Mouse (Mus musculus): ENCODE measurements around the gene Rgsl1. TPM values are rescaled to one million over a fixed set of nuclear protein-coding genes. Genes with fewer than 3 reads are reported as not detected.

Rgsl1 gene
- polyA plus RNA-seq, 1 experiment from 2014 or later = 0.30 TPM

DNA sequence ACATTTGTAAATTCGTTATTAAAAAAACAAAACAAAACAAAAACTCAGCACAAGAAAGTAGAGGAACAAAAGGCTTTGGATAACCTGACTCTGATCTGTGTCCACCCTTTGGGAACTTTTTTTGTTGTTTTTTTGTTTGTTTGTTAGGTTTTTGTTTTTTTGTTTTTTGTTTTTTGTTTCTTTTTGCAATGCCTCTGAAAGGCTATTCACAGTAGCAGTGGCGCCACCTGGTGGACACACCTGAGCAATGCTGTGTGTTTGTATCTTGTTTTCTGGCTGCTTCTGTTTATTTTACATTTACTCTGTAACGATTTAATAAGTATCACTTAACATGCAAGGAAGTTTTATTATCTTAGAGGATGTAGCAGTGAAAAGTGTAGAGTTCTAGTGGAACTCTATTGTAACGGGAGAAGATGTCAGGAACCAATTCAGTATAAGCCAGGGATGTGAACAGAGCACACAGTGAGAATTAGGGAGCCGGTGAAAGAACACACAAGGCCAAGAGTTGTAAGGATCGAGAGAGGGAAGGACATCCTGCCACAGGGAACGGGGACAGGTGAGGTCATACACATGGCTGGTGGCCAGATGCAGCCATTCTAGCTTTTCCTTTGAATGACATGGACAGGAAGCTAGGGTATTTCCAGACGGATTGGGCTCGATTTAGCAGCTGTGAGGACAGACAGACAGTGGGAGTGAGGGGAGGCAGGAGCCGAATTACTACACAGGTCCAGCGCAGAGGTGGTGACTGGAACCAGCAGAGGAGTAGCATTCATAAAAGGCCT lies 101.4 kb downstream of the Rgsl1 start:
- Histone ChIP-seq H3K4me1 (ENCODE audit: control insufficient read depth, insufficient read depth, low read length) (no peaks in the 10 kb centered on the region), H3K4me2 (replicated peaks; ENCODE audit: low read depth, low read length) (0 out of 2 replicates have a peak overlapping the region, but pooled peaks have one; percentile 1), H3K27me3 (ENCODE audit: control insufficient read depth, insufficient read depth, low read length) (peaks cover 10% of the 10 kb centered on the region; the same call in 1 of the 2 replicates), H3K36me3 (ENCODE audit: control insufficient read depth, insufficient read depth, low read length) (no peaks in the 10 kb centered on the region), H3K4me3 (ENCODE audit: low read depth, low read length) (no peak overlapping the region), H3K9ac (replicated peaks; ENCODE audit: low read depth, low read length) (no peak overlapping the region), H3K27ac (ENCODE audit: low read length) (no peak overlapping the region), H3K9me3 (ENCODE audit: control insufficient read depth, low read depth, low read length) (no peaks in the 10 kb centered on the region)
- no peak for ATAC-seq (ENCODE audit: insufficient number of reproducible peaks, insufficient read depth, low FRiP score, low read depth)
- WGBS = 59% methylated on average over 11 of the region's 11 CpGs

DNA sequence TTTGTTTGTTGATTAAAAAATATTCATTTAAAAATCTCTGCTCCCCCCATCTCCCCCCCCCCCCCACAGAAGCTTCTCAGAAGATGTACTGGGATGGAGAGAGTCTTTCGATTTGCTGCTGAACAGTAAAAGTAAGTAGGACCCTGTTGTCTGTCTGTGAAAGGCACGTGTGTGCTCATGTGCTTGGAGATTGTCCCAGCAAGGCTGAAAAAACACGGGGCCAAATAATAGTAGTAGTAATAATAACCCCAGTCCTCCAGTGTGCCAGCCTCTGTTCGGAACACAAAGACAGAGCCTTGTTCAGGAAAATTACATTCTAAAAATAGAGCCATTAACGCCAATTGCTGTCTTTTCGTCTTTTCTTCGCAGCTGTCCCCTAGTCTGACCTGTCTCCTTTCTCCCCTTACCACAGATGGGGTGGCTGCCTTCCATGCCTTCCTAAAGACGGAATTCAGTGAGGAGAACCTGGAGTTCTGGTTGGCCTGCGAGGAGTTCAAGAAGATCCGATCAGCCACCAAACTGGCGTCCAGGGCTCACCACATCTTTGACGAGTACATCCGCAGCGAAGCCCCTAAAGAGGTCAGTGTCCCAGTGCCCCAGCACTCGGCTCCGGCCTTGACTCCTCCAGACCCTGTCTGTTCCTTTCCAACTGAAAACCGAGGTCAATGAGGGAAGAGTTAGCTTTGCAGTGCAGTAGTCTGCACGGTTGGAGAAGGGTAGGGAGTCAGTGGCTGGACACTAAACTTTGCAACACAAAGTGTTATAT lies 102.2 kb downstream of the Rgsl1 start:
- ATAC-seq (ENCODE audit: insufficient number of reproducible peaks, insufficient read depth, low FRiP score, low read depth) = no peak
- H3K9me3 ChIP-seq (ENCODE audit: control insufficient read depth, low read depth, low read length) = no peaks in the 10 kb centered on the region
- no peaks in the 10 kb centered on the region for H3K36me3 ChIP-seq (ENCODE audit: control insufficient read depth, insufficient read depth, low read length)
- peak overlapping the region; percentile 70; the same call in 1 of the 2 replicates for H3K4me2 ChIP-seq (replicated peaks; ENCODE audit: low read depth, low read length)
- peaks cover 13% of the 10 kb centered on the region; the same call in 1 of the 2 replicates for H3K27me3 ChIP-seq (ENCODE audit: control insufficient read depth, insufficient read depth, low read length)
- H3K9ac ChIP-seq (replicated peaks; ENCODE audit: low read depth, low read length) = no peak overlapping the region
- no peaks in the 10 kb centered on the region for H3K4me1 ChIP-seq (ENCODE audit: control insufficient read depth, insufficient read depth, low read length)
- WGBS = 72% methylated on average over 18 of the region's 18 CpGs
- H3K27ac ChIP-seq (ENCODE audit: low read length) = no peak overlapping the region
- H3K4me3 ChIP-seq (ENCODE audit: low read depth, low read length) = no peak overlapping the region

DNA sequence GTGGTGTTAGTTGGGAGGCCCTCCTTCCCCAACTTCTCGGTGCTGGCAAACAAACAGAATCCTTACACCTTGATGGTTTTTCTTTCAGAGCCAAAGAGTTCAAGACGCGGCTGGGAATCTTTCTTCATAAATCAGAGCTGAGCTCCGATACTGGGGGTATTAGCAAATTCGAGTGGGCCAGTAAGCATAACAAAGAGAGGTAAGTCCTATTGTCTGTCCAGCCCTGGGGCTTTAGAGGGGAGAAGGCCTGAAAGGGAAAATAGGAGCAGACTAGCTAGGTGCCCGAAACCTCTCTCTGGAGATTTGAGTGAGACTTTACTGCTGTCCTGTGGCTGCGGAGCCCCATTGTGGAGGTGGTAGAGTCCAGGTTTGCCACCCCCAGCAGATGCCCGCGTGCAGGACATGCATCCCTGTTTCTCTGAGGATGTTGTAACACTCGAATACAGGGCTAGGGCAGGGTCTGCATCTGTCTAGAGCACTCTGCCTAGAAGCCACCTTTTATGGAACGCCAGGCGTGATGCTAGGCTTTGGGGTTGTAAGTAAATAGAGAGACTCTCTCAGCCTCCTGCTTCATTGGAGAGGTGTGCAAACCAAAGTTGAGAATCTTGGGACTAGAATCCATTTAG lies 103.1 kb downstream of the Rgsl1 start:
- Histone ChIP-seq H3K4me2 (replicated peaks; ENCODE audit: low read depth, low read length) (peak overlapping the region; percentile 70), H3K27ac (ENCODE audit: low read length) (no peak overlapping the region), H3K9ac (replicated peaks; ENCODE audit: low read depth, low read length) (no peak overlapping the region), H3K4me1 (ENCODE audit: control insufficient read depth, insufficient read depth, low read length) (no peaks in the 10 kb centered on the region), H3K9me3 (ENCODE audit: control insufficient read depth, low read depth, low read length) (no peaks in the 10 kb centered on the region), H3K36me3 (ENCODE audit: control insufficient read depth, insufficient read depth, low read length) (no peaks in the 10 kb centered on the region), H3K4me3 (ENCODE audit: low read depth, low read length) (peak overlapping the region; percentile 31), H3K27me3 (ENCODE audit: control insufficient read depth, insufficient read depth, low read length) (peaks cover 13% of the 10 kb centered on the region; the same call in 1 of the 2 replicates)
- 40% methylated on average over 12 of the region's 12 CpGs for WGBS
- no peak for ATAC-seq (ENCODE audit: insufficient number of reproducible peaks, insufficient read depth, low FRiP score, low read depth)

DNA sequence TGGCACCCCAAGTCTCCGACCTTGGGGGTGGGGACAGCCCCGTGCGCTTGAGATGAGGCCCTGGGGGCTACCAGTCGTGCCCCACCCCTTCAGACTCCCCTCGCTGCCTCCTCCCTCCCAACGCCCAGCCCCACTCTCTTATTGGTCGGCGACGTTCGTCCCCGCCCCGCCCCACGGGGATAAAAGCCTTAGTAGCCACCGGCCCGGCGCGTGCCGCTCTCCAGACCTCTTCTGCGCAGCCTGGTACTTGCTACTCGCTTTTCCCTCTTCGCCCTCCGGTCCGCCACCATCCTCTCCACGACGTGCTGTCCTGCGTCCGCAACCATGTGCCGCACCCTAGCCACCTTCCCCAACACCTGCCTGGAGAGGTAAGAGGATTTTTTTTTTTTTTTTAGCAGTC lies 103.8 kb downstream of the Rgsl1 start, which contains the start of gene Rgs16:
Rgs16 (plus strand) TSS at position 205 of the 400 bp plus-strand sequence.
- no peaks in the 10 kb centered on the region for H3K9me3 ChIP-seq (ENCODE audit: control insufficient read depth, low read depth, low read length)
- ATAC-seq (ENCODE audit: insufficient number of reproducible peaks, insufficient read depth, low FRiP score, low read depth) = peak; percentile 75
- no peaks in the 10 kb centered on the region for H3K36me3 ChIP-seq (ENCODE audit: control insufficient read depth, insufficient read depth, low read length)
- H3K27ac ChIP-seq (ENCODE audit: low read length) = no peak within 1 kb of the TSS
- H3K27me3 ChIP-seq (ENCODE audit: control insufficient read depth, insufficient read depth, low read length) = peaks cover 13% of the 10 kb centered on the region; the same call in 1 of the 2 replicates
- no peak within 1 kb of the TSS; the same call in 1 of the 2 replicates for H3K9ac ChIP-seq (replicated peaks; ENCODE audit: low read depth, low read length)
- peak within 1 kb of the TSS; percentile 31 for H3K4me3 ChIP-seq (ENCODE audit: low read depth, low read length)
- peak within 1 kb of the TSS; percentile 70 for H3K4me2 ChIP-seq (replicated peaks; ENCODE audit: low read depth, low read length)
- H3K4me1 ChIP-seq (ENCODE audit: control insufficient read depth, insufficient read depth, low read length) = no peaks in the 10 kb centered on the region
- WGBS = under 1% methylated on average over 28 of the region's 28 CpGs

DNA sequence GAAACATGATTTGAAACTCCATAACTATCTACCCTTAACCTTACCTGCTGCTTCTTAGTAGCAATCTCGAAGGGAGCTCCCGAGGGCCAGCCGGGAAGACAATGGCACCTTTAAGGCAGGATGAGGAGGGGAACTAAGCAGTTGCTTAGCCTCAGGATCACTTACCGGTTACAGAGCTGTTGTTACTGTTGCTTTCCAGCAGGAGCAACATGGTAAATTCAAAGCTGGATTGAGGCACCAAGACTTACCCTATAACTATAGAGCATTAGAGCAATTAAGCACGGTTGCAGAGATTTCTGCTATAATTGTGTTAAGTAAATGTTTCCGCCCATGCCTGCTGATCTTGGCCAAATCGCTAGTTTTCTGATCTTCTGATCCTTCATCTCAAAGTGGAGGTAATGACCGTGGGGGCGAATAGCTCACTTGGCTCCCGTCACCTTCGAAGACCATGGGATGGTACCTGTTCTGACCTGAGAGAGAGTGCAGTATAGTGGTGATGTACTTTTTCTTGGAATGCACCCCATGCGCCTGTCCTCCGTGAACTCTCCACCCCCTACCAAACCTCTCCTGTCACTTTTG lies 104.4 kb downstream of the Rgsl1 start:
- no peaks in the 10 kb centered on the region for H3K4me1 ChIP-seq (ENCODE audit: control insufficient read depth, insufficient read depth, low read length)
- no peak overlapping the region for H3K27ac ChIP-seq (ENCODE audit: low read length)
- H3K4me3 ChIP-seq (ENCODE audit: low read depth, low read length) = peak overlapping the region; percentile 31
- 23% methylated on average over 13 of the region's 13 CpGs for WGBS
- peaks cover 13% of the 10 kb centered on the region; the same call in 1 of the 2 replicates for H3K27me3 ChIP-seq (ENCODE audit: control insufficient read depth, insufficient read depth, low read length)
- no peak for ATAC-seq (ENCODE audit: insufficient number of reproducible peaks, insufficient read depth, low FRiP score, low read depth)
- H3K4me2 ChIP-seq (replicated peaks; ENCODE audit: low read depth, low read length) = peak overlapping the region; percentile 70
- H3K36me3 ChIP-seq (ENCODE audit: control insufficient read depth, insufficient read depth, low read length) = no peaks in the 10 kb centered on the region
- H3K9me3 ChIP-seq (ENCODE audit: control insufficient read depth, low read depth, low read length) = no peaks in the 10 kb centered on the region
- H3K9ac ChIP-seq (replicated peaks; ENCODE audit: low read depth, low read length) = no peak overlapping the region

DNA sequence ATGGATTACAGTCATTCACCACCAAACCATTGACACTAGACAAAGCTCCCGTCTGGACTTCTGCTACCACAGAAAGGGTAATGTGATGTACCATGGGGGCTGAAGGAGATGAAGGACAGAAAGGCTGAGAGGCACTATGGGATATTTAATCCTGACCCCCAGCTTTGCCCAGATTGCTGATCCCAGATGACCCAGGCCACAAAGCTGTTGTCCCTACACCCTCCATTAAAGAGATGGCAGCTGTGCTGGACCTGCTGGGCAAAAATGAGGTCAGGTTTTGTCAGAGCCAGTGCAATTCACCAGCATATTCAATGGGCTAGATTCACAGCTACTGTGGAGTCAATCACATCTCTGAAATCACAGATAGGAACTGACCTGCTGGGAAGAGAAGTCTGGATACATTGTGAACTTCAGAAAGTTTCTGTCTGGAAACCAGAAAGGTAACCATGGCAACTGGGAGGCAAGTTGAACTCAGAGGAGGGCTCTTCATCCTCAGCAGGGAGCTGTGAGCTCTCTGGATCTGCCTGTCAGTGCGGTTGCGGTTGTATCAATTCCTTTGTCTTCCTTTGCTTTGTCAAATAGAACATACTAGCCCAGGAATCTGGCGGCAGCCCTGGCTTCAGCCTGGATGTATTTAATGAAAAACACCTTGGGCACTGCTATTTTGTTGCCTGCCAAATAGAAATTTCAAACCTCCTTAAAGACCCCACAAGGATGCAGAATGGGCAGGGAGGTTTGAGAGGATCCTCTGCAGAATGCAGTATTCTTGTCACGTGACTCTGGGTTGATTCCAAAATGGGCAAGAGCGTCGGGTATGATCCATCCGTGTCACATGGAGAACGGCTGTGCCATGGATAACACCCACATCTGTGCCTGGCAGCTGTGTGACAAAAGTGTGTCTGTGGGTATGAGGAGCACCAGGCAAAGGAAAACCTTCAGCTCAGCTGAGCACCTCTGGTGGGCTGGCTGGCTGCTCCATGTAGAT lies 106.5 kb downstream of the Rgsl1 start:
- 55% methylated on average over 9 of the region's 9 CpGs for WGBS
- no peak for ATAC-seq (ENCODE audit: insufficient number of reproducible peaks, insufficient read depth, low FRiP score, low read depth)
- no peak overlapping the region for H3K27ac ChIP-seq (ENCODE audit: low read length)
- H3K27me3 ChIP-seq (ENCODE audit: control insufficient read depth, insufficient read depth, low read length) = peaks cover 13% of the 10 kb centered on the region; the same call in 1 of the 2 replicates
- H3K36me3 ChIP-seq (ENCODE audit: control insufficient read depth, insufficient read depth, low read length) = no peaks in the 10 kb centered on the region
- H3K9ac ChIP-seq (replicated peaks; ENCODE audit: low read depth, low read length) = no peak overlapping the region
- H3K4me3 ChIP-seq (ENCODE audit: low read depth, low read length) = no peak overlapping the region
- no peak overlapping the region for H3K4me2 ChIP-seq (replicated peaks; ENCODE audit: low read depth, low read length)
- no peaks in the 10 kb centered on the region for H3K9me3 ChIP-seq (ENCODE audit: control insufficient read depth, low read depth, low read length)
- H3K4me1 ChIP-seq (ENCODE audit: control insufficient read depth, insufficient read depth, low read length) = peaks cover 9% of the 10 kb centered on the region; the same call in 1 of the 2 replicates

DNA sequence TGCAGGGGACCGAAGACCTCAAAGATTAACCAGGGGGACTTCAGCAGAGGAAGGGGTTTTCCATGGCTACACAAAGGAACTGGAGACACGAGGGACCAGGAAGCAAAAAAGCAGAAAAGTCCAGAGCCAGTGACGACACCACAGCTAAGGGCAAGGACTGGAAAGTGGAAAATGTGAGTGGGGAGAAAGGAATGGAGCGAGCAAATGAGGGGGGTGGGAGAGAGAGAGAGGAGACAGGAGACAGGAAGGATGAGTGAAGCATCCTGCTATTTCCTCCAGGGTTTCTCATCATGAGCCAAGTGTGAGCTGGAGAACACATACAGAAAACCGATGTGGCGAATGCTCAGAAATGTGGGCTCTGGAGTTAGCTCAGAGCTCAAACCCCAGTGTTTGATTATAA lies 107.8 kb downstream of the Rgsl1 start:
- Histone ChIP-seq H3K4me3 (ENCODE audit: low read depth, low read length) (no peak overlapping the region), H3K4me1 (ENCODE audit: control insufficient read depth, insufficient read depth, low read length) (peaks cover 9% of the 10 kb centered on the region; the same call in 1 of the 2 replicates), H3K27ac (ENCODE audit: low read length) (no peak overlapping the region), H3K36me3 (ENCODE audit: control insufficient read depth, insufficient read depth, low read length) (no peaks in the 10 kb centered on the region), H3K27me3 (ENCODE audit: control insufficient read depth, insufficient read depth, low read length) (peaks cover 13% of the 10 kb centered on the region; the same call in 1 of the 2 replicates), H3K9me3 (ENCODE audit: control insufficient read depth, low read depth, low read length) (no peaks in the 10 kb centered on the region), H3K4me2 (replicated peaks; ENCODE audit: low read depth, low read length) (no peak overlapping the region), H3K9ac (replicated peaks; ENCODE audit: low read depth, low read length) (no peak overlapping the region)
- 70% methylated on average over 6 of the region's 6 CpGs for WGBS
- ATAC-seq (ENCODE audit: insufficient number of reproducible peaks, insufficient read depth, low FRiP score, low read depth) = no peak

Measured in stomach, embryonic 14.5 days (tissue).